Mouse (Mus musculus): ENCODE results near the gene Olfr1330.
A peak's percentile ranks its signal among the peaks of the same experiment; 100 is the strongest.
"Not testable (repeated sequence)": the region's sequence is repeated elsewhere in the genome, so short reads cannot be mapped to it uniquely, and the experiment has no call there.

Olfr1330 gene

GRCm38 (mm10) chr4:118888297-118888696 lies at the start of gene Olfr1330:
Olfr1330 (plus strand) TSS chr4:118888597.
- DNase-seq: no peak

GRCm38 (mm10) chr4:118861791-118862190 lies 26.6 kb upstream of the Olfr1330 start:
- no peak for DNase-seq

- DNase-seq: peak; percentile 3
Measured at GRCm38 (mm10) chr4:118862704-118863103, 25.7 kb upstream of the Olfr1330 start.

GRCm38 (mm10) chr4:118864349-118864748 lies 24.0 kb upstream of the Olfr1330 start, which contains the start of gene Olfr1331:
Olfr1331 (plus strand) TSS chr4:118864649.
- DNase-seq: no peak

- peak; percentile 4 for DNase-seq
Measured at GRCm38 (mm10) chr4:118867566-118867965, 20.8 kb upstream of the Olfr1330 start.

- no peak for DNase-seq
Measured at GRCm38 (mm10) chr4:118901981-118902380, 13.6 kb downstream of the Olfr1330 start.

GRCm38 (mm10) chr4:118917365-118917764 lies 29.0 kb downstream of the Olfr1330 start, which contains the start of gene Olfr1329:
Olfr1329 (minus strand) TSS chr4:118917465.
- DNase-seq: not testable (repeated sequence)

- DNase-seq: not testable (repeated sequence)
Measured at GRCm38 (mm10) chr4:118931326-118931725, 42.9 kb downstream of the Olfr1330 start.

GRCm38 (mm10) chr4:118938512-118938911 lies 50.1 kb downstream of the Olfr1330 start, which contains the start of gene Olfr1328:
Olfr1328 (minus strand) TSS chr4:118938612.
- DNase-seq: no peak

All from cerebellum, adult 9-11 months (tissue).